Mouse (Mus musculus) testis, adult 2 months (tissue): ENCODE measurements at regions not wholly inside any gene's neighbourhood (a gene's known extent, or its start where the extent isn't known, plus 50 kb on each side); places are given as distances from the start of the nearest gene placed in this dataset.

Experiments
- CTCF ChIP-seq: fragments of 200-500 bp; IDR thresholded peaks from 2 replicates; pipeline ENCODE4 v1.5.1; 2012; ENCODE audit warnings: low read depth, mild to moderate bottlenecking, inconsistent platforms, low read length, moderate library complexity; ENCODE audit not compliant: control insufficient read depth, insufficient read depth, insufficient replicate concordance
- POLR2A ChIP-seq: fragments of 200-500 bp; IDR thresholded peaks from 2 replicates; pipeline ENCODE4 v1.6.1; 2012; ENCODE audit warnings: low read depth, mild to moderate bottlenecking, inconsistent platforms, low read length, moderate library complexity; ENCODE audit not compliant: control insufficient read depth

DNA sequence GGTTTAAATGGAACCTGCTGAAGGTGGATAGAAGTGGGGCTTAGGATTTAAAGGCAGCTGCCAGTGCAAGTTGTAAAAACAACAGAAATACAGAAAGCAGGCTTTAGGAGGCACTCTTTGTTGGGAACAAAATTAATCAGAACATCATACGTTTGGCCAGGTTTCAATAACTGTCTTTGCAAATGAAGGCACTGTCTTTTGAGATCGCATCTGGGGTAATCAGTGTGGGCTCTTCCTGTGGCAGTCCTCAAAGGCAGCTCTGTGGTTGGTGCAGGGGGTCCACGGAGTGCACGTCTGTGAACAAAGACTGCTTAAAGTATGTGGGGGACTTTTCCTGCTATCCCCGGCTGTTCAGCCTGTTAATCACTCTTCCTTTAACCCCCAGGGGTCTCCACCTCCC is 654.5 kb downstream of the Tmem132b start:
- TF ChIP-seq CTCF (no peak), POLR2A (no peak)
